Mouse (Mus musculus) olfactory bulb, adult 2 months (tissue): Measurements from ENCODE around the gene Ppp1r13b.

Experiments
- CTCF ChIP-seq: fragments of 200-500 bp; IDR thresholded peaks from 2 replicates; pipeline ENCODE4 v1.5.1; 2012; ENCODE audit warnings: low read depth, mild to moderate bottlenecking, low read length, moderate library complexity; ENCODE audit not compliant: insufficient read depth
- POLR2A ChIP-seq: fragments of 200-500 bp; IDR thresholded peaks from 2 replicates; pipeline ENCODE4 v1.6.1; 2012; ENCODE audit warnings: mild to moderate bottlenecking, low read depth, low read length, moderate library complexity; ENCODE audit not compliant: insufficient read depth

- TF ChIP-seq POLR2A, result no peak
- TF ChIP-seq CTCF, result no peak
Measured at GRCm38 (mm10) chr12:111938623-111939177, 30.8 kb upstream of the Ppp1r13b start.
